Mouse (Mus musculus) gastrocnemius, postnatal 36 days (tissue): ENCODE results near the gene Ms4a4b. TPM values are rescaled to one million over a fixed set of nuclear protein-coding genes. Genes with fewer than 3 reads are reported as not detected.
"Not testable (repeated sequence)": the region's sequence is repeated elsewhere in the genome, so short reads cannot be mapped to it uniquely, and the experiment has no call there.

ENCODE experiments used
- DNase-seq, 2 experiments: peaks; one replicate each; pipeline ENCODE4 v3.0.0; 2022
- intact Hi-C: fragments of 180-260 bp; cut with DNase I; formaldehyde crosslinking; loops from one replicate; pipeline ENCODE4 v1.15.1; 2025
- total RNA-seq, 2 experiments: library from RNA; stranded (reverse); gene quantifications; 2 replicates each; pipeline ENCODE4 v1.2.3; 2021

The Ms4a4b gene
- total RNA-seq, 2 experiments from 2014 or later = not detected

DNA sequence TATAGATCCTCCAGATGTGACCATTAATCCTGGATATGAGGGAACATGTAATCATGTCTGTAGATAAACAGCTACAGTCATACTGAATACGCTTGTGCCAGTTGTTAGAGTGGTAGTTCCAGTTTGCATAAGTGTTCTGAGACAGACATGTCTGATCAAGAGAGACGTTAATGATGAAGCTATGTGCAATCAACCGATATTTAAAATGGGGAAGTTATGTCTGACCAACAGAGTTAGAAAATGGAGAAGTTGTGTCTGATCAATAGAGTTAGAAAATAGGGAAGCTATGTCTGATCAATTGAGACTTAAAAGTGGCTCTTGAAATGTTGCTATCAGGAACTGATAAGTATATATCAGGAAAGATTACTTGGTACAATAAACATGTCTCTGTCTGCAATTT lies 41.9 kb downstream of the Ms4a4b start:
- intact Hi-C loops = no loop called here

GRCm38 (mm10) chr19:11485746-11486145 lies 42.4 kb downstream of the Ms4a4b start, which contains the start of gene Gm8369:
TSS of gene Gm8369 (plus strand) at chr19:11485938.
- intact Hi-C loops = no loop called here
- no peak for DNase-seq

More for the DNA sequence above, 41.9 kb downstream of the Ms4a4b start:
- DNase-seq = no peak

- intact Hi-C loops = no loop called here
- no peak for DNase-seq
Observed at GRCm38 (mm10) chr19:11486599-11486998, 43.2 kb downstream of the Ms4a4b start.

DNA sequence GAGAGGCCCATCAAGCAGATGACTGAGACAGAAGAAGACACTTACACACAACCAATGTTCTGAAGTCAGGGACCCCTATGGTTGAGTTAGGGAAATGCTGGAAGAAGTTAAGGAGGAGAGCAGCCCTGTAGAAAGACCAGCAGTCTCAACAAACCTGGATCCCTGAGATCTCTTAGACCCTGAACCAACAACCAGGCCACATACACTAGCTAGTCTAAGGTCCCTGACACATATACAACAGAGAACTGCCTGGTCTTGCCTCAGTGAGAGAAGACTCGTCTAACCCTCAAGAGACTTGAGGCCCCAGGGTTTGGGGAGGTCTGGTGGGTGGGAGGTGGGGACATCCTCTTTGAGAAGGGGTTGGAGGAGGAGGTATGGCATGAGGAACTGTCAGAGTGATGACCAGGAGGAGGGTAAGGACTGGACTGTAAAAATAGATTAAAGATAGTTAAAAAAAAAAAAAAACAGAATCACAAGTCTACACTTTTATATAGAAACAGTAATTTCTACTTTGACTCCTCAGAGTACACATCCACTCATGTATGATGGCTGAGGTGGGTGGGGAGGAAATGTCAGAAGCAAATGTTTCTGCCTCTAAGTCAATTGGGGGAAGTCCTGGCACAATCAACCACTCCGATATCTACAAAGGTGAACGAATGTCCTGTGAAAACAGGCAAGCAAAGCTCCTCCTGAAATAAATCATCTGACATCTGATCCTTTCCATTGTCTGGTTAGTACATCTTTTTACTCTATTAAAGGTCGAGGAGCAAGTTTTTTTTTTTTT lies 48.2 kb downstream of the Ms4a4b start:
- no peak for DNase-seq
- intact Hi-C loops = no loop called here

DNA sequence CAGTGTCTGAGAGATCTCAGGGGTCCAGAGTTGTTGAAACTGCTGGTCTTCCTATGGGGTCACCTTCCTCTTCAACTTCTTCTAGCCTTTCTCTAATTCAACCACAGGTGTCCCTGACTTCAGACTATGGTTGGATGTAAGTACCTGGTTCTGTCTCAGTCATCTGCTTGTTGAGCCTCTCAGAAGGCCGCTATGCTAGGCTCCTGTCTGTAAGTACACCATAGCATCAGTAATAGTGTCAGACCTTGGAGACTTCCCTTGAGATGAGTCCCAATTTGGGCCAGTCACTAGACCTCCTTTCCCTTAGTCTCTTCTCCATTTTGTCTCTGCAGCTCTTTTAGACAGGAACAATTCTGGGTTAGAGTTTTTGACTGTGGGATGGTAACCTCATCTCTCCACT lies 49.3 kb downstream of the Ms4a4b start:
- no peak for DNase-seq
- intact Hi-C loops = no loop called here

DNA sequence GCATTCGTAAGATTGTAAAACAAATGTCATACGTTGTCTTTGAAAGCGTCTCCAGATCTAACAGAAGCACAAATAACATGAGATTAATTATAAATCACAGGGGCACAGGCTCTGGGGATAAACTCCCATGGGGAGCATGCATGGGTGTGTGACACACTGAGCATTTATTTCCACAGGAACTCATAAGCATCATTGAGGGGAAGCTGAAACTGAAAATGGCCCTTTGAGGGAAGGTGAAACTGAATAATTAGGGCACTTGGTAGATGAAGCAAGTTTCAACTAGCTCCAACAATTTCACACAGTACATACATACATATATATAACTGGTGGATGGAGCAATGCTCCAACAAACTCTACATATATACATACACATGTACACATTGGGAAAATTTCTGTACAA lies 51.2 kb downstream of the Ms4a4b start:
- DNase-seq = no peak
- intact Hi-C loops = no loop called here

DNA sequence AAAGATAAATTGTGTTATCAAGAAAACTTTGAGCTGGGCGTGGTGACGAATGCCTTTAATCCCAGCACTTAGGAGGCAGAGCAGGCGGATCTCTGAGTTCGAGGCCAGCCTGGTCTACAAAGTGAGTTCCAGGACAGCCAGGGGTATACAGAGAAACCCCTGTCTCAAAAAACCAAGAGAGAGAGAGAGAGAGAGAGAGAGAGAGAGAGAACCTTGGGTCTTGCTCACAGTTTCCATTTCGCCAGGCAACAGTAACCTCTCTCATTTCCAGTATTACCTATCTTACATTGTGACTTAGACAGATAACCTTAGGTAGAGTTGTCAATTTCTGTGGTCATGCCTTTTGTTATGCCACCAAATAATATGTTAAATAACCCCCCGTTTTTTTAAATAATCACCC lies 53.0 kb downstream of the Ms4a4b start:
- intact Hi-C loops = no loop called here

GRCm38 (mm10) chr19:11497300-11497699 lies 53.9 kb downstream of the Ms4a4b start:
- intact Hi-C loops, DNase-seq: not testable (repeated sequence)

More for the DNA sequence above, 53.0 kb downstream of the Ms4a4b start:
- no peak for DNase-seq

- DNase-seq = no peak
- intact Hi-C loops = loop anchor here (2.0 kb wide), 1 partner anchor 48 kb away; no protein-coding TSS in a partner anchor
Observed at GRCm38 (mm10) chr19:11500796-11501195, 57.4 kb downstream of the Ms4a4b start.

DNA sequence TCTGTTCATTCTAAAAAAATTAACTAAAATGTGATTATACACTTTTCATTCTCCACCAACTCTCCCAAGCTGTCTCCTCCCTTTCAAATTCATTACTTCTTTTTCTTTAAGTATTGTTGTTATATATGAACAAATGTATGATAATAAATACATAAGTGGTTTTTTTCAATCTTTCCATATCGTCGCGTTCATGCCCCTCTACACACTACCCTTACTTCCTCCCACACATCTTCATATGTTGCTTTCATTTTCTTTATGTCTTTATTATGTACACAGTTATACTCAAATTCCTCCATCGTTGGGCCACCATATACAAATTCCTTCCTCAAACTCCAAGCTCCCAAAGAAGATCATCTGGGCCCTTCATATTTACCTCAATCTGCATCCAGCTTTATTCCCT lies 58.0 kb downstream of the Ms4a4b start:
- DNase-seq = no peak
- intact Hi-C loops = loop anchor here (2.0 kb wide), 1 partner anchor 47 kb away; no protein-coding TSS in a partner anchor

DNA sequence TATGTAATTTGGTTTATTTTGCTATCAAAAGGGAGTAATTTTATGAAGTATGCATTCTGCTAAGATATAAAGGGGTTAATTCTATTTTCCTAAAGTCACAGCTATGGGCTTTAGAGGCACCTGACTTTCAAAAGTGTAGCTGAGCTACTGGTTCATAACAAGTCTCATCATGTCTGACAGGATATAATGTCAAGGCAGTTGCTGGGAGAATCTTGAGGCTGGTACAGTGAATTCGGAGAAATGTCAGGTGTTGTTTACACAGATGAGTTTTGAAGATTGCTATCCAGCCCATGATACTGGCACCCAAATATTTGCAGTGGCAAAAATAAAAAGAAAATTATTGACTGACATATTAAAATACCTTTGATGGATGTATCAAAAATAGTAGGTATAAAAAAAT lies 61.5 kb downstream of the Ms4a4b start:
- intact Hi-C loops = no loop called here
- no peak for DNase-seq

GRCm38 (mm10) chr19:11513458-11513857 lies 70.1 kb downstream of the Ms4a4b start:
- intact Hi-C loops = no loop called here
- no peak for DNase-seq

DNA sequence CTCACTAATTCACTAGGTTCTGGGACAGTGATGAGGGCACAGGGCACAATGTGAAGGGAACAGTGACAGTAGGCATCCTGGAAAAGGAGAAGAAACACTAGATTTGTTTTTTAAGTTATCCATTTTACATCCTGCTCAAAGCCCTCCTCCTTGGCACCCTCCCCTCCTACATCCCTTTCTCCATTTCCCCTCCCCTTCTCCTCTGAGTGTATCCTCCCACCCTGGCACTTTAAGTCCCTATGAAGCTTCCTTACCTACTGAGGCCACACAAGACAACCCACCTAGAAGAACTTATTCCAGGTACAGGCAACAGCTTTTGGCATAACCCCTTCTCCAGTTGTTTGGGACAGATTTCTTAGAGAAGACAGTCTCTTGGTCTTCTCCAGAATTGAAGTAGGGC lies 72.9 kb downstream of the Ms4a4b start, which contains the start of gene Ms4a6b:
Gene Ms4a6b (plus strand): TSS at position 267 of the 400 bp plus-strand sequence.
- intact Hi-C loops = no loop called here
- no peak for DNase-seq

Other genes with a start within 250 kb of the Ms4a4b start
- gene Ms4a13, start 246.8 kb upstream of the Ms4a4b start, total RNA-seq = not detected
- gene Ms4a12, start 211.1 kb upstream of the Ms4a4b start, total RNA-seq = not detected
- not detected for gene Ms4a1, start 177.3 kb upstream of the Ms4a4b start, total RNA-seq
- not detected for gene Ms4a5, start 159.7 kb upstream of the Ms4a4b start, total RNA-seq
- gene Ms4a14, start 129.1 kb upstream of the Ms4a4b start, total RNA-seq = under 1 TPM in 1 of 2 experiments, not detected in 1; 0.05 TPM
- gene Ms4a7, start 107.4 kb upstream of the Ms4a4b start, total RNA-seq = under 1 TPM; 0.25 to 0.33 TPM
- 1 to 10 TPM; 2.0 to 3.5 TPM for gene Ms4a4a, start 68.0 kb upstream of the Ms4a4b start, total RNA-seq
- gene Ms4a4c, start 38.8 kb upstream of the Ms4a4b start, total RNA-seq = under 1 TPM in 1 of 2 experiments, not detected in 1; 0.35 TPM
- 1 to 10 TPM; 1.3 to 2.3 TPM for gene Ms4a6c, start 25.8 kb downstream of the Ms4a4b start, total RNA-seq
- gene Gm8369, start 42.4 kb downstream of the Ms4a4b start, total RNA-seq = under 1 TPM in 1 of 2 experiments, not detected in 1; 0.39 TPM
- 1 to 10 TPM; 1.8 to 2.2 TPM for gene Ms4a6b, start 73.0 kb downstream of the Ms4a4b start, total RNA-seq
- 1 to 10 TPM; 4.0 to 4.6 TPM for gene Ms4a4d, start 93.2 kb downstream of the Ms4a4b start, total RNA-seq
- gene Ms4a6d, start 161.3 kb downstream of the Ms4a4b start, total RNA-seq = 1 to 10 TPM in 1 of 2 experiments, under 1 TPM in 1; 0.84 to 1.4 TPM
- gene Ms4a2, start 180.2 kb downstream of the Ms4a4b start, total RNA-seq = under 1 TPM in 1 of 2 experiments, not detected in 1; 0.32 TPM
- not detected for gene Ms4a3, start 197.3 kb downstream of the Ms4a4b start, total RNA-seq
- not detected for gene Oosp2, start 217.0 kb downstream of the Ms4a4b start, total RNA-seq
- not detected for gene Oosp1, start 247.6 kb downstream of the Ms4a4b start, total RNA-seq